Mouse (Mus musculus) thymus, adult 2 months (tissue): ENCODE measurements around the gene Phc1.

Experiments used
- CTCF ChIP-seq: fragments of 200-500 bp; IDR thresholded peaks from 2 replicates; pipeline ENCODE4 v1.5.1; 2012; ENCODE audit warnings: mild to moderate bottlenecking, control low read depth, low read length, moderate library complexity, borderline replicate concordance; ENCODE audit not compliant: control insufficient read depth, poor library complexity, insufficient read depth; ENCODE audit errors: extremely low read depth
- POLR2A ChIP-seq: fragments of 200-500 bp; IDR thresholded peaks from 2 replicates; pipeline ENCODE4 v1.6.1; 2012; ENCODE audit warnings: mild to moderate bottlenecking, low read length, control low read depth, moderate library complexity; ENCODE audit not compliant: control insufficient read depth, poor library complexity, insufficient read depth; ENCODE audit errors: extremely low read depth

- no peak for TF ChIP-seq CTCF
- TF ChIP-seq POLR2A: no peak
Observed at GRCm38 (mm10) chr6:122291264-122291663, 49.1 kb downstream of the Phc1 start.
